Mouse (Mus musculus) cerebellum, adult 9-10 months (tissue): ENCODE measurements around the gene Rab4b.
A peak's percentile ranks its signal among the peaks of the same experiment; 100 is the strongest.

Source experiments
- DNase-seq: peaks from one replicate; pipeline ENCODE4 v3.0.0; 2022

Rab4b gene

GRCm38 (mm10) chr7:27182498-27182897, 3.8 kb upstream of the Rab4b start:
- DNase-seq: no peak

GRCm38 (mm10) chr7:27180837-27181695, 2.4 kb upstream of the Rab4b start, which contains the start of the genes Gm21983 and Mia:
Gene Gm21983 (minus strand): TSS chr7:27181086.
Gene Mia (minus strand): TSS chr7:27181157.
- DNase-seq: no peak

- no peak for DNase-seq
Observed at GRCm38 (mm10) chr7:27180036-27180435, 1.3 kb upstream of the Rab4b start.

GRCm38 (mm10) chr7:27179217-27179918, 672 bp upstream of the Rab4b start:
- no peak for DNase-seq

- DNase-seq: no peak
Observed at GRCm38 (mm10) chr7:27177942-27178323, 763 bp downstream of the Rab4b start.

GRCm38 (mm10) chr7:27174896-27175295, 3.8 kb downstream of the Rab4b start:
- no peak for DNase-seq

GRCm38 (mm10) chr7:27174496-27174895, 4.2 kb downstream of the Rab4b start:
- no peak for DNase-seq

- peak; percentile 26 for DNase-seq
Observed at GRCm38 (mm10) chr7:27170981-27171380, 7.7 kb downstream of the Rab4b start.

GRCm38 (mm10) chr7:27168371-27168770, 10.3 kb downstream of the Rab4b start:
- peak; percentile 52 for DNase-seq

- DNase-seq: no peak
Observed at GRCm38 (mm10) chr7:27167475-27168094, 11.1 kb downstream of the Rab4b start.

- peak; percentile 95 for DNase-seq
Observed at GRCm38 (mm10) chr7:27166614-27167474, 11.9 kb downstream of the Rab4b start, which contains the start of gene Egln2. Gene Egln2 (minus strand): TSS chr7:27166802.

GRCm38 (mm10) chr7:27166229-27166613, 12.5 kb downstream of the Rab4b start:
- DNase-seq: peak; percentile 81

- DNase-seq: no peak
Observed at GRCm38 (mm10) chr7:27165696-27166095, 13.0 kb downstream of the Rab4b start.

GRCm38 (mm10) chr7:27165007-27165655, 13.6 kb downstream of the Rab4b start:
- DNase-seq: peak; percentile 81

- DNase-seq: peak; percentile 71
Observed at GRCm38 (mm10) chr7:27164112-27164947, 14.4 kb downstream of the Rab4b start.

- DNase-seq: peak; percentile 41
Observed at GRCm38 (mm10) chr7:27163450-27163805, 15.3 kb downstream of the Rab4b start.

- no peak for DNase-seq
Observed at GRCm38 (mm10) chr7:27162780-27163449, 15.8 kb downstream of the Rab4b start.

GRCm38 (mm10) chr7:27161744-27162143, 17.0 kb downstream of the Rab4b start:
- no peak for DNase-seq

- peak; percentile 19 for DNase-seq
Observed at GRCm38 (mm10) chr7:27160921-27161320, 17.8 kb downstream of the Rab4b start.

GRCm38 (mm10) chr7:27159882-27160281, 18.8 kb downstream of the Rab4b start:
- peak; percentile 90 for DNase-seq
